Mouse (Mus musculus) embryo, embryonic 11.5 days (tissue): Measurements from ENCODE around the gene Sprtn.
A peak's percentile ranks its signal among the peaks of the same experiment; 100 is the strongest.

Source experiments
- DNase-seq: peaks from one replicate; pipeline ENCODE4 v3.0.0-alpha.2; 2012; ENCODE audit warnings: low read depth, low spot score

Sprtn gene

DNA sequence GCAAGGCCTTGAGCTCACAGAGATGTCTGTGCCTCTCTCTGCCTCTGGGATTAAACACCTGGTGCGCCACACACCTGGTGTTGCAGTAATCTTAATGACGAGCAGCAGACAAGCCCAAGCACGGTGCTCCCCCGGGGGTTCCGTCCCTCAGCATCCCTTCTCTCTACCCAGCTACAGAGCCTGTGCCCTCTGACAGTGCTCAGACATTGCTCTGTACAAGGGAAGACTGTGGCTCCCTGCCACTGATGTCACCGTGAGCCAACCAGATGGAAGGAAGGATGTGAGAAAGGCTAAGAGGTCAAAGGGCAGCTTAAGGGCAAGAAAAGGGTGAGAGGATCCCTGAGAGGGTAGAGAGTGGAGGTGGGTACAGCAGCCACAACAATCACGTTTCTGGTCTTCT, 46.7 kb downstream of the Sprtn start:
- no peak for DNase-seq

GRCm38 (mm10) chr8:124947865-124948732, 50.4 kb downstream of the Sprtn start:
- DNase-seq, result no peak

- no peak for DNase-seq
Measured at GRCm38 (mm10) chr8:124948733-124949111, 51.0 kb downstream of the Sprtn start.

DNA sequence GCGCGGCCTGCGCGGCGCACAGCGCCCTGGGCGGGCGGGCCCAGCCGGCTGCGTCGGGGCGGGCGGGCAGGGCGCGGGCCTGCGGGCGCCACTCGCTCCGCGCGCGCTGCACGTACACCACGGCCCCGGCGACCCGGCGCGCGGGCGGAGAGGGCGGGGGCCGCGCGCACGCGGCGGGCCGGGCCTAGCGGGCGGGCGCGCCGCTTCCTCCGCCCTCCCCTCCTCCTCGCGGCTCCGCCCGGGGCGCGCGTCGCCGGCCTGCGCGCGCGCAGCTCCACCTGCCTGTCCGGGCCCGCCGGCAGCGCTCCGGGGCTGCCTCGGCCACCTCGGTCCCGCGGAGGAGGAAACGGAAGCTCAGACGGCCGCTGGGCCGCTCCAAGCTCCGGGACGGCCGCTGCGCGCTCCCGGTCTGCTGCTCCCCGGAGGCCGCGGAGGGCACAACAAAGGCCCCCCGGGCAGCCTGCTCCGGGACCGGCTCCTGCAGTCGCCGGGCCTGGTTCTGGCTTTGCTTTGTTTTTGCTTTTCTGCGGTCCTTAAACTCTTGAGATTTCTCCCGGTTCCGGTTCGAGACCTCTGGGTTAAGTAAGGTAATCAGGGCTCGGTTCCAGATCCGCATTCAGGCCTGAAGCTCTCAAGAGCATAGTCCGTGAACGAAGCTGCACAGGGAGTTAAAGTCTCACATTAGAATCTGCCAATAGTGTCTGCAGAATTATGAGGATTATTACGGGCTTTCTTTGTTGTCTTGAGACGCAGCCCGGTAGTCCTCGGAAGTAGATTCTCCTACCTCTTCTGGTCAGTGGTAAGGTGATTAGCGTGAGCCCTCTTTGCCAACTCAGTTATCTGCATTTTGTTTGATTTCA, 51.8 kb downstream of the Sprtn start, which contains the start of gene Egln1:
Egln1 (minus strand) TSS at position 116 of the 860 bp plus-strand sequence.
- peak; percentile 72 for DNase-seq

DNA sequence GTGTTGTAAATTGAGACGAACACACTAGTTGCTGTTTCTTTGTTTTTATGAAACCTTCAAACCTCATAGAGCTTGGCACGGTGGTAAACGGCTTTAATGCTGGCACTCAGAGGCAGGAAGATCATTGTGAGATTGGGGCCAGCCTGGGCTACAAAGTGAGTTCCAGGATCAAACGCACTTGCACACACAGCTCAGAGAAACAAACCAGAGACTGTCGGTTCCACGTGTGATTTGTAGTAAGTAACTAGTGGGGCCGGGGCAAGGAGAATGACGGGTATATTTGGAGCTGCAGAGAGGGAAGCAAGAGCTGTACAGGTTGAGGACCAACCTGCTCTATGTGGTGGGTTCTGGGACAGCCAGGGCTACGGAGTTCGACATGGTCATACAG, 52.4 kb downstream of the Sprtn start:
- no peak for DNase-seq

- no peak for DNase-seq
Measured at GRCm38 (mm10) chr8:124950865-124951264, 53.2 kb downstream of the Sprtn start.

GRCm38 (mm10) chr8:124953188-124953587, 55.5 kb downstream of the Sprtn start:
- DNase-seq, result no peak

GRCm38 (mm10) chr8:124954572-124955082, 56.9 kb downstream of the Sprtn start:
- DNase-seq, result no peak
